In the genomic region with DNA sequence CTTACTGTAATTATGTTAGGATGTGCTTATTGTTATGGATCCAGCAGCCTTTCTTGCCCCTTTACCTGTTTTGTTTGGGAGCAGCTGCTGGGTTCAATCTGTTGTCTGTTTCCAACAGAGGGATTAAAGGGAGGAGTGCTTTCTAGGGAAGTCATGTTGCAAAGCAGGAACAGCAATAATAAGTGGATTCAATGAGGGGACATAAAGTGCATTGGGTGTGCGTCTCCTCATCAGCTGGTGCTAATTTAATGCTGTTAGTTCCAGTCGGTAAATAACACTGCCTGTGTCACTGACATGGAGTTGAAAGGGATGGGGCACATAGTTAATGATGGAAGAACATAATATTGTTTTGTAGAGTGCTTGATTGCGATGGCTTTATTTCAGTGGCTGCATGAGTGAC, we compare ENCODE assay signal across 29 mouse cellular contexts.
DNase-seq lines count a peak whose midpoint lies in the region; ATAC-seq and TF ChIP-seq lines count a peak whose summit lies in the region.
"Had no signal": no experiment of that assay in that cellular context is flagged by ENCODE, and none has a peak within 500 bp of the region (broad histone marks: within the 10 kb centered on the region; RNA-seq: fewer than 3 reads in every experiment).

No protein-coding gene starts in this region.

- WGBS in forebrain, embryonic 14.5 days = 57% methylated on average over 3 of the region's 3 CpGs
- 41% methylated on average over 3 of the region's 3 CpGs for WGBS in forebrain, postnatal 0 days
- 32% methylated on average over 3 of the region's 3 CpGs for WGBS in hindbrain, embryonic 16.5 days
- WGBS in neural tube, embryonic 13.5 days = 22% methylated on average over 3 of the region's 3 CpGs

- DNase-seq in forebrain, embryonic 14.5 days (ENCODE audit: low spot score) = peak; percentile 0
- DNase-seq in forebrain, postnatal 0 days = no peak
- DNase-seq in brain, embryonic 14.5 days (ENCODE audit: low read depth) = peak; percentile 50
- no peak for DNase-seq in kidney, adult 9 months
- DNase-seq in layer of hippocampus, adult 11-12 months (ENCODE audit: low spot score) = no peak
- DNase-seq: adrenal gland, postnatal 14 days; cerebellum, postnatal 10 days; embryo, embryonic 11 days; gastrocnemius, postnatal 14 days; heart, adult 18-20 months; heart, postnatal 10 days; kidney, postnatal 36 days; lung, adult 18-20 months; thymus, adult 18-20 months; thymus, postnatal 36 days had no signal

- TF ChIP-seq CTCF in forebrain, postnatal 0 days (IDR thresholded peaks at IDR 0.05; ENCODE audit: low read depth) = no peak
- TF ChIP-seq CTCF in brain, embryonic 14.5 days (IDR thresholded peaks at IDR 0.05; ENCODE audit: borderline replicate concordance, extremely low read depth, insufficient read depth, insufficient read length) = no peak

- no peak overlapping the region for H3K9ac ChIP-seq in forebrain, embryonic 14.5 days (ENCODE audit: low read length)
- no peak overlapping the region for H3K9ac ChIP-seq in forebrain, postnatal 0 days
- H3K9ac ChIP-seq in hindbrain, embryonic 16.5 days (ENCODE audit: low read depth, low read length) = no peak overlapping the region
- H3K9ac ChIP-seq in neural tube, embryonic 13.5 days = no peak overlapping the region
- H3K9ac ChIP-seq: embryonic facial prominence, embryonic 13.5 days; forebrain, embryonic 13.5 days; heart, embryonic 12.5 days; hindbrain, embryonic 15.5 days; limb, embryonic 13.5 days; liver, embryonic 12.5 days had no signal

- H3K4me2 ChIP-seq in forebrain, embryonic 14.5 days (ENCODE audit: low read length) = no peak overlapping the region
- H3K4me2 ChIP-seq in forebrain, postnatal 0 days (ENCODE audit: low read depth) = no peak overlapping the region
- H3K4me2 ChIP-seq in hindbrain, embryonic 16.5 days (ENCODE audit: low read length) = no peak overlapping the region
- no peak overlapping the region for H3K4me2 ChIP-seq in neural tube, embryonic 13.5 days
- H3K4me2 ChIP-seq: embryonic facial prominence, embryonic 13.5 days; forebrain, embryonic 13.5 days; heart, embryonic 12.5 days; hindbrain, embryonic 15.5 days; limb, embryonic 13.5 days; liver, embryonic 12.5 days had no signal

- TF ChIP-seq POLR2A in brain, embryonic 14.5 days (IDR thresholded peaks at IDR 0.05; ENCODE audit: borderline replicate concordance, extremely low read depth, insufficient read depth, insufficient read length, poor library complexity, severe bottlenecking) = no peak

- H3K4me3 ChIP-seq in forebrain, embryonic 14.5 days (ENCODE audit: low read depth, low read length) = no peak overlapping the region
- H3K4me3 ChIP-seq in forebrain, postnatal 0 days (ENCODE audit: low read depth, low read length) = no peak overlapping the region
- H3K4me3 ChIP-seq in hindbrain, embryonic 16.5 days (ENCODE audit: low read length) = no peak overlapping the region
- H3K4me3 ChIP-seq in neural tube, embryonic 13.5 days = no peak overlapping the region
- H3K4me3 ChIP-seq: embryonic facial prominence, embryonic 13.5 days; erythroblast, embryonic 14.5 days; forebrain, embryonic 13.5 days; heart, embryonic 12.5 days; hindbrain, embryonic 15.5 days; limb, embryonic 13.5 days; liver, embryonic 12.5 days; megakaryocyte, embryonic 14.5 days; myocyte had no signal

- no peak for ATAC-seq in forebrain, embryonic 14.5 days
- ATAC-seq in forebrain, postnatal 0 days = no peak
- ATAC-seq in hindbrain, embryonic 16.5 days = peak; percentile 84
- ATAC-seq in neural tube, embryonic 13.5 days (ENCODE audit: low read depth) = peak; percentile 91
- ATAC-seq in cerebellum, adult (ENCODE audit: insufficient number of reproducible peaks, low FRiP score, low TSS enrichment) = no peak
- ATAC-seq: CD4-positive, CD25-positive, alpha-beta regulatory T cell, adult 4 months; forebrain, embryonic 13.5 days; intestine, embryonic 16.5 days; liver, embryonic 12.5 days had no signal

- no peaks in the 10 kb centered on the region for H3K27me3 ChIP-seq in forebrain, embryonic 14.5 days (replicated peaks; ENCODE audit: control insufficient read depth, insufficient read depth, low read length)
- no peaks in the 10 kb centered on the region for H3K27me3 ChIP-seq in forebrain, postnatal 0 days (ENCODE audit: insufficient read depth, low read length)
- no peaks in the 10 kb centered on the region for H3K27me3 ChIP-seq in hindbrain, embryonic 16.5 days (replicated peaks; ENCODE audit: control insufficient read depth, insufficient read depth, low read length)
- no peaks in the 10 kb centered on the region for H3K27me3 ChIP-seq in neural tube, embryonic 13.5 days
- H3K27me3 ChIP-seq: embryonic facial prominence, embryonic 13.5 days; forebrain, embryonic 13.5 days; heart, embryonic 12.5 days; hindbrain, embryonic 15.5 days; limb, embryonic 13.5 days; liver, embryonic 12.5 days; megakaryocyte, embryonic 14.5 days had no signal

- H3K9me3 ChIP-seq in forebrain, embryonic 14.5 days (replicated peaks; ENCODE audit: control insufficient read depth, low read length) = no peaks in the 10 kb centered on the region
- no peaks in the 10 kb centered on the region for H3K9me3 ChIP-seq in forebrain, postnatal 0 days (ENCODE audit: low read length)
- H3K9me3 ChIP-seq in hindbrain, embryonic 16.5 days (ENCODE audit: control insufficient read depth, low read length) = no peaks in the 10 kb centered on the region
- no peaks in the 10 kb centered on the region for H3K9me3 ChIP-seq in neural tube, embryonic 13.5 days
- H3K9me3 ChIP-seq: embryonic facial prominence, embryonic 13.5 days; forebrain, embryonic 13.5 days; heart, embryonic 12.5 days; hindbrain, embryonic 15.5 days; limb, embryonic 13.5 days; liver, embryonic 12.5 days; megakaryocyte, embryonic 14.5 days had no signal

- no peaks in the 10 kb centered on the region for H3K4me1 ChIP-seq in forebrain, embryonic 14.5 days (ENCODE audit: control insufficient read depth, insufficient read depth, low read length)
- no peaks in the 10 kb centered on the region for H3K4me1 ChIP-seq in forebrain, postnatal 0 days (ENCODE audit: insufficient read depth)
- H3K4me1 ChIP-seq in hindbrain, embryonic 16.5 days (ENCODE audit: control insufficient read depth, insufficient read depth, low read depth, low read length) = no peaks in the 10 kb centered on the region
- H3K4me1 ChIP-seq in neural tube, embryonic 13.5 days (replicated peaks) = peaks cover 6% of the 10 kb centered on the region
- H3K4me1 ChIP-seq: embryonic facial prominence, embryonic 13.5 days; forebrain, embryonic 13.5 days; heart, embryonic 12.5 days; hindbrain, embryonic 15.5 days; limb, embryonic 13.5 days; liver, embryonic 12.5 days; megakaryocyte, embryonic 14.5 days had no signal

- no peak overlapping the region for H3K27ac ChIP-seq in forebrain, embryonic 14.5 days (ENCODE audit: low read depth, low read length)
- H3K27ac ChIP-seq in forebrain, postnatal 0 days (ENCODE audit: low read depth, low read length) = no peak overlapping the region
- no peak overlapping the region for H3K27ac ChIP-seq in hindbrain, embryonic 16.5 days (ENCODE audit: low read depth, low read length)
- peak overlapping the region; percentile 46; the same call in 1 of the 2 replicates for H3K27ac ChIP-seq in neural tube, embryonic 13.5 days (replicated peaks)
- H3K27ac ChIP-seq: embryonic facial prominence, embryonic 13.5 days; forebrain, embryonic 13.5 days; hindbrain, embryonic 15.5 days; limb, embryonic 13.5 days; liver, embryonic 12.5 days had no signal

- H3K36me3 ChIP-seq in forebrain, embryonic 14.5 days (ENCODE audit: control insufficient read depth, insufficient read depth, low read length) = no peaks in the 10 kb centered on the region
- no peaks in the 10 kb centered on the region for H3K36me3 ChIP-seq in forebrain, postnatal 0 days (ENCODE audit: insufficient read depth)
- no peaks in the 10 kb centered on the region for H3K36me3 ChIP-seq in hindbrain, embryonic 16.5 days (ENCODE audit: control insufficient read depth, insufficient read depth, low read length)
- H3K36me3 ChIP-seq in neural tube, embryonic 13.5 days = no peaks in the 10 kb centered on the region
- H3K36me3 ChIP-seq: embryonic facial prominence, embryonic 13.5 days; heart, embryonic 12.5 days; hindbrain, embryonic 15.5 days; limb, embryonic 13.5 days; liver, embryonic 12.5 days had no signal

Comparison
In these comparisons a context has a peak if more than half of its experiments do, and no peak if none do; other contexts are left out.
1. DNase-seq: peak in forebrain, embryonic 14.5 days (single experiment) and brain, embryonic 14.5 days (single experiment); none in forebrain, postnatal 0 days (single experiment), kidney, adult 9 months (single experiment) and layer of hippocampus, adult 11-12 months (single experiment).
2. ATAC-seq: peak in hindbrain, embryonic 16.5 days (single experiment) and neural tube, embryonic 13.5 days (single experiment); none in forebrain, embryonic 14.5 days (single experiment), forebrain, postnatal 0 days (single experiment) and cerebellum, adult (single experiment).